Mouse (Mus musculus): Measurements from ENCODE around the gene Rnaseh2a.

DNA sequence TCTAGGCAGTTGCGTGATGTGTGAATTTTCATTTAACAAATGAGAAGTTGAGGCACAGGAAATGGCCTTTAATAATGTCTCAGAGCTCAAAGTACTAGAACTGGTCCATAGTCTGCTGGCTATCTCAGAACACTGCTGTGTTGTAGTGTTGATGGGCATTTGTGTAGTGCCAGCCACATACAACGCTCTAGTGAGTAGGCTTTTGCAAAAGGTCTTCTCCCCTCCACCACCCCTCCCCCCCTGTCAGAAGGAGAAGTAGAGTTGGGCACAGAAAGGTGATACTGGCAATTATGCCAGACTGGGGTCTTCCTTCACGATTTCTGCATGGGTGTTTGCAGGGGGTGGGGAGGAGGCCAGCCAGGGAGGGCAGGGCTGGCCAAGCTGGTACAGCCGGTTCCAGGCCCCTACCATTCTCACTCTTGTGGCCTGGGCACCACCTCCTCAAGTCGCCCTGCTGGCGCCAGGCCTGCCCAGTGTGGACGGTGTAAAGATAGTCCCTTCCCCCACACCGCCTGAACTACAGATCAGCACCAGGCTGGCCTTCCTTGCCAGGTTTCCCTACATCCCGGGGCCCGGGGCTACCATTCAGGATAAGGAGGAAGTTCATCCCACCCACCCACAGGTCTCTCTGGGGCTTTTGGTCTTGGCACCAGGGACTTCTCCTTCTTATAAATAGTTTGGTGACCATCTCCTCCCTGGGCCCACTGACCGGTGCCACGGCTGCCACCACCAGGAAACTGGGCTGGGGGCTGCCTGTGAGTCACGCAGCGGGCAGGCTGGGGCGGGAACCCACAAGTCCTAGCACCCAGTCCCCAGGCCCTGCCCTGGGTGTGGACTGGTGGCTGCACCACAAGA is 12.3 kb upstream of the Rnaseh2a start:
- no peak for TF ChIP-seq ZNF384 (IDR thresholded peaks at IDR 0.05; ENCODE audit: low read depth, low read length)
- no peak for TF ChIP-seq ZC3H11A (IDR thresholded peaks at IDR 0.05; ENCODE audit: borderline replicate concordance, low read depth, low read length)
- no peak for TF ChIP-seq CHD2 (IDR thresholded peaks at IDR 0.05; ENCODE audit: low read depth, low read length)

All from ES-E14 (cell line).